Mouse (Mus musculus) liver, embryonic 16.5 days (tissue): ENCODE measurements at regions not wholly inside any gene's neighbourhood (a gene's known extent, or its start where the extent isn't known, plus 50 kb on each side); places are given as distances from the start of the nearest gene placed in this dataset.
A peak's percentile ranks its signal among the peaks of the same experiment; 100 is the strongest.

Experiments
- ATAC-seq: fragments of 200-750 bp; cut with Nextera tagmentation; 2 replicates; pipeline ENCODE4 v1.8.0; 2017; ENCODE audit warnings: low read depth, mild to moderate bottlenecking, moderate number of reproducible peaks, moderate library complexity
- H3K27ac ChIP-seq: fragments of 300-500 bp; sonication (generic); 2 replicates; pipeline ENCODE4 v1.5.1; 2014; ENCODE audit warnings: mild to moderate bottlenecking, low read length
- H3K27me3 ChIP-seq: fragments of 300-500 bp; sonication (generic); 2 replicates; pipeline ENCODE4 v1.6.1; 2014; ENCODE audit warnings: low read depth, low read length, mixed read lengths; ENCODE audit not compliant: control insufficient read depth, insufficient read depth
- H3K36me3 ChIP-seq: fragments of 300-500 bp; sonication (generic); 2 replicates; pipeline ENCODE4 v1.6.1; 2014; ENCODE audit warnings: mild to moderate bottlenecking; ENCODE audit not compliant: control insufficient read depth, insufficient read depth
- H3K4me1 ChIP-seq: fragments of 300-500 bp; sonication (generic); 2 replicates; pipeline ENCODE4 v1.6.1; 2014; ENCODE audit warnings: low read depth, low read length, mixed read lengths; ENCODE audit not compliant: control insufficient read depth
- H3K4me2 ChIP-seq: fragments of 300-500 bp; sonication (generic); 2 replicates; pipeline ENCODE4 v1.6.1; 2014; ENCODE audit warnings: low read depth, low read length, mixed read lengths
- H3K4me3 ChIP-seq: fragments of 300-500 bp; sonication (generic); 2 replicates; pipeline ENCODE4 v1.5.1; 2014; ENCODE audit warnings: low read depth, mild to moderate bottlenecking, low read length
- H3K9ac ChIP-seq: fragments of 300-500 bp; sonication (generic); 2 replicates; pipeline ENCODE4 v1.6.1; 2014; ENCODE audit warnings: low read depth, low read length
- H3K9me3 ChIP-seq: fragments of 300-500 bp; sonication (generic); replicated peaks from 2 replicates; pipeline ENCODE4 v1.6.1; 2016; ENCODE audit warnings: low read length; ENCODE audit not compliant: control insufficient read depth
- WGBS: fragments of 180-500 bp; shearing (Covaris S2); extraction: QIAGEN DNeasy Blood & Tissue Kit; methylation state at CpG from one replicate; pipeline ENCODE4 v1.1.7; 2014; ENCODE audit not compliant: insufficient replicate concordance; 5-methylcytosine and 5-hydroxymethylcytosine counted together

DNA sequence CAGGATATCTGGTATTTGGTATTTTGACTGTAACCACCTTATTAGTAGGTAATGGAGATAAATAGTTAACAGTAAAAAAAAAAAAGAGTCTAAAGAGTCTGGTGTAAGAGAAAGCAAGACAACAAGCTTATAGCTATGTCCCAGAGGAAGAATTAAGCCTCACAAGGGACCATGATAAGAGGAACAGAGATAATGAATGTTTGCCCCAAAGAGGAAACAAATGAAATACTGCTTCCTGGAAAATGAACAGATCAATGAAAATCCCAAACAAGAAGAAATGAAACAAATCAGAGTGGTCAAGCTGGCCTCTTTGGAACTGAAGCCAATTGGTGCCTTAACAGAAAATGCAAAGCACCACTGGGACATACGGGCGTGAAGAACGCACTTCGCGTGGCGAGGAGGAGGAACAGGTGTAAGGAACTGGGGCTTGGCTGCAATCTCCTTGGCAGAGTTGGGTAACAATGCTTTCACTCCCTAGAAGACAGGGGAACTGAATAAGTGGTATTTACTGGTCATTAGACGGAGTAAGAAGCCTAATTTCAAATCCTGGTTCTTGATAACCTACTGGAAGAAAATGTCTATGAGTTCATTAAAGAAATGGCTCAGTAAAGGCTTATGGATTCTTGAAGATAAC is 62.2 kb upstream of the Etv6 start:
- Histone ChIP-seq H3K4me3 (no peak overlapping the region), H3K36me3 (no peaks in the 10 kb centered on the region), H3K4me1 (no peaks in the 10 kb centered on the region), H3K4me2 (no peak overlapping the region), H3K27me3 (no peaks in the 10 kb centered on the region), H3K9ac (no peak overlapping the region), H3K27ac (no peak overlapping the region), H3K9me3 (no peaks in the 10 kb centered on the region)
- 57% methylated on average over 7 of the region's 7 CpGs for WGBS
- ATAC-seq = no peak

GRCm38 (mm10) chr6:133975951-133976350 is 59.5 kb upstream of the Etv6 start:
- Histone ChIP-seq H3K9me3 (no peaks in the 10 kb centered on the region), H3K36me3 (no peaks in the 10 kb centered on the region), H3K4me3 (no peak overlapping the region), H3K4me2 (no peak overlapping the region), H3K9ac (no peak overlapping the region), H3K27me3 (no peaks in the 10 kb centered on the region), H3K27ac (no peak overlapping the region), H3K4me1 (no peaks in the 10 kb centered on the region)
- 43% methylated on average over 1 of the region's 1 CpGs for WGBS
- no peak for ATAC-seq

DNA sequence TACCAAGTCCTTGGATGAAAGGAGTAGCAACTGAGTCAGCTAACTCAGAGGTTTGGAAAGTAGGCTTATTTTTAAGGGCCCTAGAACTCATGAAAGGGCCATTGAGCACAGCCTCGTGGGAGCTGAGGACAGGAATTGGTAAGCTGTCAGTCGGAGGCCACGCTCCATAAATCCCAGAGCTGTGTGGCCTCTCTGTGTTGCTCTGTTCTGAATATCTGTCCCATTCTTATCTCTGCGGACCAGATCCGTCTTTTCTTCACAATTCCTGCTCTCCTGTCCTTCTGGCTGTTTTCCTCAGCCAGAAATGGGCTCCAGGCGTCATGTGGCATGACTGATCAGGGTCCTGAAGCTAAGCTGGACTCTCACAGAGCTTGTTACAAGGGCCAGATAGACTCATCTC is 58.6 kb upstream of the Etv6 start:
- no peak for ATAC-seq
- Histone ChIP-seq H3K9me3 (no peaks in the 10 kb centered on the region), H3K27ac (no peak overlapping the region), H3K4me1 (no peaks in the 10 kb centered on the region), H3K27me3 (no peaks in the 10 kb centered on the region), H3K9ac (no peak overlapping the region), H3K4me2 (no peak overlapping the region), H3K36me3 (no peaks in the 10 kb centered on the region), H3K4me3 (no peak overlapping the region)
- WGBS = 53% methylated on average over 6 of the region's 6 CpGs

DNA sequence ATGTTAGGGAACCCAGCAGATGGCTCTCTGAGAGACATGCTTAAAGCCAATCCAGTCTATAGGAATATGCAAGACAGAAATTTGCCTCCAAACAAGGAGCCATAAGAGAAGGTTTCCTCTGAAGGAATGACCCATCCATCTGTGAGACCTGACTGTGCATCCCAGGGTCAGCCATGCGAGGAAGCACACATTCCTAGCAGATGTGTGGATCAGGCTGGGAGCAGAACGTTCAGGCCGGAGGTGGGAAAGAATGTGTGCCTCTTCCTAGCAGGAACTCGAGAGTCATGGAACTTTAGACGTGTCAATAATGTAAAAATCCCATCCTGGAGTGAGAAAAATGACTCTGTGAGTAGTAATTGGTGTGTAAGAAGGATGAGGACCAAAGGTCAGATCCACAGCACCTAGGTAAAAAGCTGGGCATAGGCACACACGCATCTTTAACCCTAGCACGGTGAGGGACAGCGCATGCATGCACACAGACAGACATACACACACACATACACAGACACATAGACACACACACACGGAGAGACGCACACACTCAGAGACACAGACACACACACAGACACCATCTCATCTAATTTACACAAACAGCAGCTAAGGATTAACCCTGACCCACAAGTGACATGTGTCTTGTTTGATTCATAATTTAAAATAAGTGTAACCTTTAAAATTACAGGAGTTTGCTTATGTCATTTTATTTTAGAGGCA is 51.5 kb upstream of the Etv6 start:
- H3K27me3 ChIP-seq = no peaks in the 10 kb centered on the region
- no peak for ATAC-seq
- H3K27ac ChIP-seq = no peak overlapping the region
- no peak overlapping the region for H3K9ac ChIP-seq
- H3K9me3 ChIP-seq = no peaks in the 10 kb centered on the region
- H3K4me1 ChIP-seq = no peaks in the 10 kb centered on the region
- no peak overlapping the region for H3K4me2 ChIP-seq
- no peak overlapping the region for H3K4me3 ChIP-seq
- 70% methylated on average over 10 of the region's 10 CpGs for WGBS
- no peaks in the 10 kb centered on the region for H3K36me3 ChIP-seq

GRCm38 (mm10) chr6:133984666-133985355 is 50.7 kb upstream of the Etv6 start:
- H3K36me3 ChIP-seq = no peaks in the 10 kb centered on the region
- H3K9me3 ChIP-seq = no peaks in the 10 kb centered on the region
- no peak overlapping the region for H3K27ac ChIP-seq
- ATAC-seq = no peak
- no peak overlapping the region for H3K4me3 ChIP-seq
- no peaks in the 10 kb centered on the region for H3K4me1 ChIP-seq
- peak overlapping the region; percentile 6; the same call in 1 of the 2 replicates for H3K4me2 ChIP-seq
- 22% methylated on average over 16 of the region's 16 CpGs for WGBS
- H3K27me3 ChIP-seq = no peaks in the 10 kb centered on the region
- H3K9ac ChIP-seq = no peak overlapping the region
